Mouse (Mus musculus): ENCODE measurements at regions not wholly inside any gene's neighbourhood (a gene's known extent, or its start where the extent isn't known, plus 50 kb on each side); places are given as distances from the start of the nearest gene placed in this dataset.

- peak; percentile 24 for DNase-seq
These were observed 145.0 kb upstream of the Cxadr start for GRCm38 (mm10) chr16:78156138-78156875.

GRCm38 (mm10) chr16:78153899-78154605, 147.2 kb upstream of the Cxadr start:
- no peak for DNase-seq

- no peak for DNase-seq
These were observed 157.1 kb upstream of the Cxadr start for GRCm38 (mm10) chr16:78144146-78144545.

- no peak for DNase-seq
These were observed 165.8 kb upstream of the Cxadr start for GRCm38 (mm10) chr16:78135501-78135900.

- no peak for DNase-seq
These were observed 166.8 kb upstream of the Cxadr start for GRCm38 (mm10) chr16:78134531-78134930.

GRCm38 (mm10) chr16:78121668-78122067, 179.6 kb upstream of the Cxadr start:
- no peak for DNase-seq

- DNase-seq = no peak
These were observed 180.9 kb upstream of the Cxadr start for GRCm38 (mm10) chr16:78120346-78120899.

- no peak for DNase-seq
These were observed 197.0 kb upstream of the Cxadr start for GRCm38 (mm10) chr16:78104246-78104645.

GRCm38 (mm10) chr16:78101415-78102326, 199.6 kb upstream of the Cxadr start:
- peak; percentile 8 for DNase-seq

- no peak for DNase-seq
These were observed 201.4 kb upstream of the Cxadr start for GRCm38 (mm10) chr16:78099842-78100241.

- no peak for DNase-seq
These were observed 202.2 kb upstream of the Cxadr start for GRCm38 (mm10) chr16:78099114-78099513.

GRCm38 (mm10) chr16:78098555-78098954, 202.7 kb upstream of the Cxadr start:
- DNase-seq = no peak

GRCm38 (mm10) chr16:78096571-78096970, 204.7 kb upstream of the Cxadr start:
- no peak for DNase-seq

GRCm38 (mm10) chr16:78090155-78090554, 211.1 kb upstream of the Cxadr start:
- no peak for DNase-seq

- no peak for DNase-seq
These were observed 233.7 kb upstream of the Cxadr start for GRCm38 (mm10) chr16:78067532-78068118.

- DNase-seq = no peak
These were observed 240.8 kb upstream of the Cxadr start for GRCm38 (mm10) chr16:78060516-78060915.

GRCm38 (mm10) chr16:78057549-78057948, 243.7 kb upstream of the Cxadr start:
- no peak for DNase-seq

GRCm38 (mm10) chr16:78052133-78052532, 249.2 kb upstream of the Cxadr start:
- DNase-seq = peak; percentile 3

- no peak for DNase-seq
These were observed 261.0 kb upstream of the Cxadr start for GRCm38 (mm10) chr16:78040149-78040920.

- DNase-seq = no peak
These were observed 281.5 kb upstream of the Cxadr start for GRCm38 (mm10) chr16:78019605-78020285.

GRCm38 (mm10) chr16:78015401-78015800, 285.9 kb upstream of the Cxadr start:
- DNase-seq = no peak
